Mouse (Mus musculus): ENCODE data around the gene Lhx2.

The Lhx2 gene

DNA sequence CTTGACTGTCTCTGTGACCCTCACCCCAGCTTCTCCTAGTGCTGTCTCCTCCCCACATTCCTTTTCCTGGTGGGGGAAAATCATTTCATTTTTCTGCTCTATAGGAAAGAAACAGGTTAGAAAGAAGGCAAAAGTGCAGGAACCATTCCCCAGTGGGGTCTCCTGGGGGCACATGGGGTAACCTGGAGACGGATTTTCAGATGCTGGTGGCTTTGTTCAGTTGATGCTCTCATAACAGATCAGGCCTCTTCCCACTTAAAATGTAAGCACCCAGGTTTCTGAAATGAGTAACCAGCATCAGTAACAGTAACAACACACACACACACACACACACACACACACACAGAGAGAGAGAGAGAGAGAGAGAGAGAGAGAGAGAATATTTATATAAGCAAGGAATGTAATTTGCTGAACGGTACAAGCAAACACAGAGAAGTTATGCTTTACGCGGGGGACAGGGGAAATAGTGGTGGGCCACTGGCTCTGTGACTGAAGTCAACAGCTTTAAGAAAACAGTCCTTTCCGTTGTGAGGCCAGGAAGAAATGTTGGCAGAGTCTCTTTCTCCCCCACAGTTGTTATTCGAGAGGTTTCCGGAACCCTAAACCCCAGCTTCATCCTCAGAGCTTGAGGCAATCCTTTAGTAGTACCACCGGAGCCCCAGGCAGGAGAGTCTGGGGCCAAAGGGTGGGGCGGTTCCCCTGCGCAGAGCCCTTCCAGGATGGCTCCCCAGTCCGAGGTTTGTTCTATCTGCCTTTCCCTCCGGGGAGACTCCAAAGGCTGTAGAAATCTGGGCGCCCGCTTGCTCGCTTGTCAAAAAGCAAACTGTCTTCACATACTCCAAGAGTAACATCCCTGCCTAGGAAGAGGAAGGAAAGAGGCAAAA, 8.0 kb downstream of the Lhx2 start:
- DNase-seq (ENCODE audit: low read depth in 2 of 2, low spot score in 2 of 2), result no peak

DNA sequence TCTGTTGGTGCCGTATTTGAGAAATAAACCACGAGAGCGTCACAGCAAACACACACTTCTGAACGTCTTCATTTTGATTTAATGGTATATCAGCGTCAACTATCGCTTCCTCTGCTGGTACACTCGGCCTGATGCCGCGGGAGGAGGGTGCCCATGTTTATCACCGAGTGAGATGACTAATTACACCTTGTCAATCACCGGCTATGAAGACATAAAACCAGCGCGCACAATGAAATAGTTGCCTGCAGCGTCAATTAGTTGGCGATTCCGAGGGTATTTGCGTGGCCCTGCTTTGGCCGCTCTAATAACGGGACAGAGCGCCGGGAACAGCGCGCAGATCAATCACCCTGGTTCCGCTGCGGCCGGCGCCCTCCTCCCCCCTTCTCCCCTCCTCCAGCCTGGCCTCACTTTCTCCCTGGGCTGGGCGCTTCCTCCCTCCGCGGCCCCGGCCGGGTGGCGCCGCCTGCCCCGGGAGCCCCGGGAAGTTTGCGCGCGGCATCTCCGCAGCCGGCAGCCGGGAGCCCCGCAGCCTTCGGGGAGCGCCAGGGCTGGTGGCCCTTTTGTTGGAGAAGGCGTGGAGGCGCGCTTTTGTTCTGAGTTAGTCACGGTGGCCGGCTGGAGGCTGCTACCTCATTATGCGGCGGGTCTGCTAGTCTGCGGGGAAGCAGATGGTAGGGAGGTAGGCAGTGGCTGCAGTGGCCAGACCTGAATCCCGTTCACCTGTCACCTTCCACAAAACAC, 8.9 kb downstream of the Lhx2 start:
- DNase-seq (ENCODE audit: low read depth in 2 of 2, low spot score in 2 of 2), result no peak

DNA sequence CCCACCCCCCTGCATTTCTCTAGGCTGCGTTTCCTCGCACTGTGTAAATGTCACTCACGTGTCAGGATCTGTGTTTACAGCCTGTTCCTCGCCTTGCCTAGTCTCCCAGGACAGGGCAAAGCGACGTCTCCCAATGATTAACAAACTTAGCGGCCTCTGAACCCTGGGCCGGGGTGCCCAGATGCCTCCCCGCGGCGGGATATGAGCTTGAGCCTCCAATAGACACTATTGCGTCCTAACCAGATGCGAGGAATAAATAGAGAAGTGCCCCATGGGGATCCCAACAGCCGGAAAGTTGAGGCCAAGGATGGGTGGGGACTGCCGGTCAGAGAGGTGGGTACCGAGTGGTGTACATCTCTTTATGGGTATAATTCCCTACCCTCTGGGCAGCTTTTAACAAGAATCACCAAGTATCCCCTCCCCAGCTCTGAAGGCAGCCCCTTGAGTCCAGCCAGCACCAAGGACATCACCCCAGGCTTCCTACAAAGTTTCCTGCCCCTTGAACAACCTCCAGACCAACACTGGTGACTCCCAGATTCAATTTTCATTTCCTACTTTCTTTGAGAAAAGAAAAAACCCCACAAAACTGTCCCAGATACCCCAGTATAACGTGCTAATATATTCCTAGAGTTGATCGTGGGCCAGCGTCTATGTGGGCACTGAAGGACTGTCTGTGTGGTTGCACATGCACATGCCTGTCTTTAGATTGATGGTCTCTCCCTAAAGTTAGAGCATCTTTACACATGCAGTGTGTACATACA, 9.8 kb downstream of the Lhx2 start:
- no peak for DNase-seq (ENCODE audit: low read depth in 2 of 2, low spot score in 2 of 2)

DNA sequence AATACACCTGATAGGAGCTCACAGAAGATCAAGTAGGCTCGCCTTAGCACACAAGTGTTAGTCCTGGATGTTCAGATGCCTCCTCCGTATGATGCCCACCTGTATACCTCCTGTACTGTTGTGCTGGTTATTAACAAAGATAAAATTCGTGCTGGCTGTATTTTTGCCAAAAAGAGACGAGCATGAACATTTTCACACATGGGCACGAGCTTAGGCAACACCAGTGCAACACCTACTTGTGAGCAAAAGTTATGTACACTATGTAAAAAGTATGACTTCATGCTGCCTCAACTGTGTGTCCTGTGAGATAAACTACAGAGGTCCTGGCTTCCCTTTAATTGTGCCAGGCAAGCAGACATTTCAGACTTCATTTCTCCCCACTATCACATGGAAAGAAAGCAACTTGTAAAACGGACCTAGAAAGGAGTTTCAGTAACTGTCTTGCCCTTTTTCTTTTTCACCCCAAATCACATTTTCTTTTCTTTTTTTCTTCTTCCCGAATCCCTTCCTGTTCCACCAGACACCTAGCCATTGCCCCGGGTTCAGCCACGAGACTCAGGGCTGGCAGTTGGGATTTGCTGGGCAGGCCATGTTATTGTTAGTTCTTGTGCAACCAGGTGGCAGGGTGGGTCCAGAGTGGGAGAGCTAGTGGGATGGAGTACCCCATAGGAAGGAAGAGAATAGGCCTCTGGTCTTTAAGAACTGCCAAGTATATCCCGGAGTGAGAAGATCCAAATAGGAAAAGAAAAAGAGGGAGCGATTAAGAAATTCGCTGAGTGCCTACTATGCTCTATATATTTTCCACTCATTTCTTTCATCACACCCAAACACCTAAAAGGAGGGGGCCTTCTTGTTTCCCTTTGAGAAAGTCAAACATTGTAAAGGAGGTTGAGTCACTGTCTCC, 10.6 kb downstream of the Lhx2 start:
- no peak for DNase-seq (ENCODE audit: low read depth in 2 of 2, low spot score in 2 of 2)

DNA sequence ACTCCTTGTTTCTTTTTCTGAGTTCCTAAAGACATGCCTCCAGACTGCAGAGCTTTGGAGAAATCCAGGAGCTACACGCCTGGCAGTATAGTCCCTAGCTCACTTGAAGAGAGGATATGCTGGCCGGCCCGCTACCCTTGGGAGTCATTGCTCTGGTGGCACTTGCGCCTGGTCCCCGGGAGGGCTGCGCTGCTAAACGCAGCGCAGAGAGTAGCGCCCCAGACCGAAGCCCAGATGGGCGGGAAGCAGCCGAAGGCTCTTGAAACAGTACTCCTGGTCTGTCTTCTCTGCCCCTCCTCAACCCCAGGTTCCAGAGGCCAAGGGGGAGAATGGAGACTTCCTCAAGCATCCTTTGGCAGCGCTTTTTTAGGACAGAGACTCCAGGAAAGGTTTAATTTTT, 11.3 kb downstream of the Lhx2 start:
- no peak for DNase-seq (ENCODE audit: low read depth in 2 of 2, low spot score in 2 of 2)

DNA sequence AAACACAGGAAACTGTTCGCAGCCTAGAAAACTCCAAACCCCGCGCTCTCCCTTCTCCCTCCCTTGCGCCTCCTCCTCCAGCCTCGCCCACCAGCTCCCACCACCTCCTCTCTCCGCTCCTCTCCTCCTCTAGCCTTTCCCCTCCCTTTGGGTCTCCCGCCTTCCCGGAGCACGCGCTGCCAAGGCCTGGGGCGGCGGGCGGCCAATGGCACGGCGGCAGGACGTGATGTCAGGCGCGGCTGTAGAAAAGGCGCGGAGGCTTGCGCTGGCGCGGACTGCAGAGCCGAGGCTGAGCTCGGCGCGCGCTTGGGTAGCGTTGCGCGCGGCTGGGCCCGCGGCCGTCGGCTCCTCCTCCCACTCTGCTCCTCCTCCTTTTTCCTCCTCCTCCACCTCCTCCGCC, 11.7 kb downstream of the Lhx2 start:
- DNase-seq (ENCODE audit: low read depth in 2 of 2, low spot score in 2 of 2), result peak in 1 of 2 experiments; percentile 38

DNA sequence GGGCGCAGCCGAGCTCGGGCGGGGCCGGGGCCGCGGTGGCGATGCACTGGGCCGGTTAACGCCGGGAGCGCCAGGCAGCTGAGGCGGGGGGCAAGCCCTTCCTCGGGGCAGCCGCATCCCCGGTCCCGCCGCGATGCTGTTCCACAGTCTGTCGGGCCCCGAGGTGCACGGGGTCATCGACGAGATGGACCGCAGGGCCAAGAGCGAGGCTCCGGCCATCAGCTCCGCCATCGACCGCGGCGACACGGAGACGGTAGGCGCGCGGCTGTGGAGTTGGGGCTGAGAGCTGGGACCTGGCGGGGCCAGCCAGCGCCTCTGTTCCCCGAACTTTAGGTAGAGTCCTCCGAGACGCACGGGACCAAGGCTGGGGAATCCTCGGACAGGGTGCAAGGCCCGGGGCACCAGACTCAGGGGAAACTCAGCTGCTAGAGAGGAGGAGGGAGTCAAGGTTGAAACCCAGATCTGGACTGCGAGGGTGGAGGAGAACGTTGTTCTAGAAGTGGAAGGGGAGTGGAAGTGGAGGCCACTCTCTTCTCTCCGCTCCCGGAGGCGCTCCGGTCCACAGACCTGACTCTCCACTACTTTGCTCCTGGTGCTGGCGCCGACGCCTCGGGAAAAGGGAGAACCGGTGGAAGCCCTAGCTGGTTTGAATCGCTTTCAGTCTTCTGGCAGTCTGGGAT, 12.7 kb downstream of the Lhx2 start:
- DNase-seq (ENCODE audit: low read depth in 2 of 2, low spot score in 2 of 2), result no peak

DNA sequence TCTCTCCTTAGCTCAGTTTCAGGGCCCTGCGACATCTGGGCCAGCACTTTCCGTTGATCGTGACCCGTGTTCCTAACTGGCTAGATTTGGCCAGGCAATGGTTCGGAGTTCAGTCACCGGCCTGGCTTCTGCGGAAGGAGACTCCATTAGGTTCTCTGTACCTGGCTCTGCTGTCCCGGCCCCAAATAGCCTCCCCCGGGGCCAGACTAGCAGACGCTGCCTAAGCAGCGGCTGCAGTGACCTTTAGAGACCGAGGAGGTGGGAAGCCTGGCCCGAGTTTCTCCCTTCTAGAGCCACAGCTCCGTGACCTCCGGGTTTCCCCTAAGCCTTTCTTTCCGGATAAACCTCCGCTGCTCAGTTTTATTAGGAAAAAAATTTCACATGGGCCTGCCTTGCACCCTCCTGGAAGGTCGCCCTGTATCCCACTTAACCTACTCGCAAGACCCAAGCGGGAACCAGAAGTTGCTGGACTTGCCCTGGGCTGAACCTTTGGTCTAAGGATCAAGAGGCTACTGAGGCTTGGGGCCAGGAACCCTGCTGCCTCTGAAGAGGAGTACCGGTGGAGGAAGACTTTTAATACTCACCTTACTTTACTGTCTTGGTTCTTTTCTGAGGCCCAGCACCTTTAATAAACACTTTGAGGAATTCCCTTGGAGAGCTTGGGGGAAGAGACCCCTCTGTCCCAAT, 13.4 kb downstream of the Lhx2 start:
- no peak for DNase-seq (ENCODE audit: low read depth in 2 of 2, low spot score in 2 of 2)

DNA sequence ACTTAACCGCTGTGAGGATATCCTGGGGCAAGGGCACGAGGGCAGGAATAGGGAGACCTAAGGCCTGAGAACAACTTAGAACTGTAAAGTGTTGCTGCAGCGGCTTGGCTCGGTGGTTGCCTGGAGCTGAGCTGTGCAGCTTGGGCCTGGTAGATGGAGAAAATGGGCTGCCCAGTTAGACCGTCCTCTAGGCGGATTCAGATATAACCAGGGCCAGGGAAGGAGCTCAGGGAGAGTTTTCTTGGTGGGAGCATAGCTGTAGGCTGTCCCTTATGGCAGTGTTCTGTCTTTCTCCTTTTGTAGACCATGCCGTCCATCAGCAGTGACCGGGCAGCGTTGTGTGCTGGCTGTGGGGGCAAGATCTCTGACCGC, 13.9 kb downstream of the Lhx2 start:
- DNase-seq (ENCODE audit: low read depth in 2 of 2, low spot score in 2 of 2), result no peak

DNA sequence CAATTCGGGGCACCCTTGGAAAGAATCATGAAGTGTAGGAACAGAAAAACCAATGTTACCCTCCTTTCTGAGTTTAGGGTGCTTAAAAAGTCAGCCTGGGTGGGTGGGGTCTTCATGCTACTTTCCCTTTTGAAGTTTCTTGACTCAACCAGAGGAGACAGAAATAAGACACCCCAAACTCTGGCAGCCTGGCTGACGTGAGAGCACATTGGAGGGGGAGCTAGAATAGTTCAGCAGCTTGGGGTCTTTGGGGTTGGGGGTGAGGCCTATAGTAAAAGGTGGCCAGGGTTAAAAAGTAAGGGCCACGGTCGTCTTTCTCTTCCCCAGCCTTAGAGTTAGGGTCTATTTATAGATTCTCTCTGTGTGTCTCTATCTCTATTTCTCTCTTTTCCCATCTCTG, 14.6 kb downstream of the Lhx2 start:
- DNase-seq (ENCODE audit: low read depth in 2 of 2, low spot score in 2 of 2), result no peak

DNA sequence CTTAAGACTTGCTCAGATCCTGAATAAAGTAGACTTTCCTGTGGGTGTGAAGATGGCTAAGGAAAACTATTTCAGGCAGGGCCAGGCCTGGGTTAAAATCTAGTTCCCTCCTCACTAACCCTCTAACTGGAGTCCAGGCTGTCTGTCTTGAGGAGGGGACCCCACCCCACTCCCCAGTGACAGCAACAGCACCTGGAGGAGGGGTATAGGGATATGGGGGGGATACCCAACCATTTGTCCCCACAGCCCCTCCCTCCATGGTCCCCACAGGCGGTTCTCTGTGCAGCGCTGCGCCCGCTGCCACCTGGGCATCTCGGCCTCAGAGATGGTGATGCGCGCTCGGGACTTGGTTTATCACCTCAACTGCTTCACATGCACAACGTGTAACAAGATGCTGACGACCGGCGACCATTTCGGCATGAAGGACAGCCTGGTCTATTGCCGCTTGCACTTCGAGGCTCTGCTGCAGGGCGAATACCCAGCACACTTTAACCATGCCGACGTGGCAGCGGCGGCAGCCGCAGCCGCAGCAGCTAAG, 15.2 kb downstream of the Lhx2 start:
- DNase-seq (ENCODE audit: low read depth in 2 of 2, low spot score in 2 of 2), result no peak

DNA sequence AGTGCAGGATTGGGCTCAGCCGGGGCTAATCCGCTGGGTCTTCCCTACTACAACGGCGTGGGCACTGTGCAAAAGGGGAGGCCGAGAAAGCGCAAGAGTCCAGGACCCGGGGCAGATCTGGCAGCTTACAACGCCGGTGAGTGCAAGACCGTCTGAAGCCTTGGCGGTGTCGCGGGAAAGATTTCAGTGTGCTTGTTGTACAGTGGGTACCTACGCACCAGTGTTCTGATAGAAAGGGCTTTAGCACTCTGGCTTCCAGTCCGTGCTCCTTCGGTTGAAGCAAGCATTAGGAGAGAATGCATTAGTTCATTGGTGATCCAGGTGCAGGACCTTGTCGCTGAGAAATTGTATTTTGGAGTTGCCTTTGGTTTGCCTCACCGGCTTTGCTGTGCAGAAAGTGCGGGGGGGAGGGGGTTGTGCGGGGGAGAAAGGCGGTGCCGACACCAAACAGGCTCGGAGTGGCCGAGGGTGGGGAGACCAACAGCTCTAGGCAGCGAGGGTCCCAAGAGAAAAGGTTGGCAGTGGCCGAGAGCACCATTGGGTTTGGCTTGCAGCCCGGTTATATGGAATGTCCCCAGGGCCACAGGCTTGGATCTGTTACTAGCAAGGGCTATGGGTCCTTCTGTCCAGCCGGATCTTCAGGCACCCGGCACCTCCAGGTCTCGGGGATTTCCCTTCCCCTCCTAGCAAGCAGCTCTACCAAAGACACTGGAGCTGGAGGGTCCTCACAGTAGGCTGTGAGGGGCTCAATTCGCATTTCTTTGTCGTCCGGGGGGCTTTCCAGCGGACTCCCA, 15.8 kb downstream of the Lhx2 start:
- no peak for DNase-seq (ENCODE audit: low read depth in 2 of 2, low spot score in 2 of 2)

DNA sequence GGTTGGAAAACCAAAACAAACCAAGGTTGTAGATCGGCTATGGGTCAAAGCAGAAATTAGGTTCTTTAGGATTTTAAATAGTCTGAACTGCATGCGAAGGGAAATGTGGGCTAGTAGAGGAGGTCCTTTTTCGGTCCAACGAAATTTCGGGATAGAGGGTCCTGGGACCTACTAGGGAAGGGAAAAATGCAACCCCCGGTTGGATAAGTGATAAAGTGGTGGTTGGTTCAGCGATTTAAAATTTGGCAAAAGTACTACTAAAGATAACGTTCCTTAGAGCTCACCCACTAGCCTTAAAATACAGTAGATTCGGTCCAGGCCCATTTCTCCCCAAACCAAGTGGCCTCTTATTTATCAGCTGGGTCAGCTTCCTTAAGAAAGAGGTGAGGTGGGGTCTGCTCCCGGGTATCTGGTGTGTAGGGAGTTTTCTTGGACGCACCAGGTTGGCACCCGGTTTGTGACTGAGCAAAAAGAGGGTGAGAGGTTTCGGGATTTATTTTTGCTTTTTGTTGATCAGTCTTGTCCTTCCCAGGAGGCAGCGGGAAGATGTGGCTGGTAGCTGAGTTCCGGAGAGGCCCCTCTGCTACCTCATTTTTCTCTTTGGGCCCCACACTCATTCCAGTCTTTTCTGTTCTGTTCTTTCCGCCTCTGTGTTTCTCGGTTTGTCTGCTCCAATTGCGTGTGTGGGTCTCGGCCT, 16.8 kb downstream of the Lhx2 start:
- no peak for DNase-seq (ENCODE audit: low read depth in 2 of 2, low spot score in 2 of 2)

DNA sequence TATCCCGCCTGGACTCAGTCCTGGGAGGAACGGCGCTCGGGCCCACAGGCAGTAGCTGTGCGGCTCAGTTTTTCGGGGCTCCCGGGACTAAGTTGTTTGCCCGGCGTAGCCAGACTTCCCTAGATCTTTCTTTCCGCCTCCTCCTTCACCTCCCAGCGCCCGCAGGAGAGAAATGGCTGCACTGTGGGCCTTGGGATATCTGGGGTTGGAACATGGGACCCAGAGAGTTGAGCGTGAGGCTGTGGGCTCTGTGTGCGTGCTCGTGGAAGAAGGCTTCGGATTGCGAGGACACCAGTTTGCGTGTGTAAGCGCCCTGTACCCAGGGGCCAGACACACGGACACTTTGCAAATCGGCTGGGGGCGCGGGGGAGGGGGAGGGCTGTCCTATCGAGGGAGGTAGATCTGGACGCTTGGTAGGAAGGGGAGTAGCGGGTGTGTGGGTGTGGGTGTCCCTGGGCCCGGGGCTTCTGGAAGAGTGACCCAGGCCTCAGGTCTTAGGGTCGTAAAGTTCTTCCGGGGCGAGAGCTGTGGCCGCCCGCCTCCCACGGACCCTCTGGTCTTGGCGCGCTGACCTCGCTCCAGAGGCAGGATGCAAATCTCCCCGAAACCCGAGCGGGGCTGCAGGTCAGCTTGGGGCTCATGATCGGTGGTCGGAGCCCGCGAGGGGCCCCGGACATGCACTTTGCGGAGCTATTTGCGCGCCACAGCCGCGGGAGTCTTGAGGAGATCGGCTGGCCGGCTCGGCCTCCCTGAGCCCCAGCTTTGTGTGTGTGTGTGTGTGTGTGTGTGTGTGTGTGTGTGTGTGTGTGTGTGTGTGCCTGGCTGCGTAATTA, 17.6 kb downstream of the Lhx2 start:
- no peak for DNase-seq (ENCODE audit: low read depth in 2 of 2, low spot score in 2 of 2)

DNA sequence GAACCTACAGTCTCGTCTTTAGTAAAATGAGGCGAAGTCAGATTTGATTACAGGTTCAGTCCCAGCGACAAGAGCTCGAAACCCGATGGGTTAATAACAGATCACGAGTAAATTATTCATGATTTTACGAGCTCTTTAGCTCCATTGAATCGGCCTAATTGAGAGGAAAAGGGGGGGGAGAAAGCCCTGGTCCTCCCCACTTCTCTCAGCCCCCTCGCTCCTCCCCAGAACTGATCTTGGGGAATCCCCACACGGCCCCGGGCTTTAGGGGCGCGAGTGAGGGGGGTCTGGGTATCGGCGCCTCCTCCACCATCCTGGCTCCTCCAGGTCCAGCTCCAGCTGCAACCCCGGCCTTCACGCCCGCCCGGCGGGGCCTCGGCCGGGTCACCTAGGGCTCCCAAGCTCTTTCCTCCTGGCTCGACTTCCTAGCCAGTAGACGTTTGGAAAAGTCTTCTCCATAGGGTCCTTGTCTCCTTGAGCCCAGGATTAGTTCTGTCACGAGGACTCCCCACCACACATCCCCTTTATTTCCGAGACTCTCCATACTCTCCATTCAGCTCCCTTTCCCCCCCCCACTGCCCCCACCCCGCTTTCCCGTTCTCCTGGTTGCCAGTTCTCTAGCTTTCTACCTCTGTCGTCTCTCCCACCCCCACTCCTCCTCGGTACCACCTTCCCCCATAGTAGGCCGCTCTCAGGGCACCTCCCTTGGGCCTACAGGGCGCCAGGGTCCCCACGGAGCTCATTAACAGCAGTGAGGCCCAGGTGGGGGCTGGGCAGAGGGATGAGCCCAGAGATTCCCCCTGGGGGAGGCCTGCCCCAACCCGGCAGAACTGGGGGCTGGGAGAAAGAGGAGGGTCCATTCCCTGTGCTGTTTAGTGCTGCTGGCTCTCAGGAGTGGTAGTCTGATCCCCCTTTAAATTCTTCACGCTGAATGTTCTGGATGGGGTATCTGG, 18.5 kb downstream of the Lhx2 start:
- no peak for DNase-seq (ENCODE audit: low read depth in 2 of 2, low spot score in 2 of 2)

DNA sequence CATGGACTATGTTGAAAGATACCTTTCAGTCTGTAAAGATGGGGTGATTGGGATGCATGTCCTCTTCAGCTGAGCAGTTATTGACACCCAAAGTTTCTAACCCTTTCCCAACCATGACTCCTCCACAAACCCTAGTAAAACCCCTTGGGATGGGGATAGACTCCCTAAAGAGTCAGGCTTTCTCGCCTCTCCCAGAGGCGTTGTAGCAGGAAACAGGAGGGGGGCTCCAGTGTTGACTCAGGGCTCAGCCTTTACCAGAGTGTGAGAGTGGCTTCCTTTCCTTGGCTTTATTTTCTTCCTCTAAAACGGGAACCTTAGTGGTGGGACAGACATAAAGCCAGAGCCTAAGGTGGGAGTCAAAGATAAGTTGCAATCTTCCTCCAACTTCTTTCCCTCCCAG, 19.5 kb downstream of the Lhx2 start:
- DNase-seq (ENCODE audit: low read depth in 2 of 2, low spot score in 2 of 2), result no peak
